Mouse (Mus musculus) testis, adult 2 months (tissue): Measurements from ENCODE around the gene Rnft1. TPM values are rescaled to one million over a fixed set of nuclear protein-coding genes. Genes with fewer than 3 reads are reported as not detected.
"Not testable (repeated sequence)": the region's sequence is repeated elsewhere in the genome, so short reads cannot be mapped to it uniquely, and the experiment has no call there.

ENCODE experiments used
- H3K27ac ChIP-seq: fragments of 200-500 bp; 2 replicates; pipeline ENCODE4 v1.5.1; 2012; ENCODE audit warnings: low read depth, low read length; ENCODE audit not compliant: control insufficient read depth, insufficient read depth
- H3K27me3 ChIP-seq: fragments of 200-500 bp; 2 replicates; pipeline ENCODE4 v1.6.1; 2012; ENCODE audit warnings: mild to moderate bottlenecking, low read length, moderate library complexity; ENCODE audit not compliant: control insufficient read depth, insufficient read depth
- H3K36me3 ChIP-seq: fragments of 200-500 bp; 2 replicates; pipeline ENCODE4 v1.6.1; 2012; ENCODE audit warnings: mild to moderate bottlenecking, low read length; ENCODE audit not compliant: control insufficient read depth, insufficient read depth
- H3K4me1 ChIP-seq: fragments of 200-500 bp; 2 replicates; pipeline ENCODE4 v1.6.1; 2012; ENCODE audit warnings: low read length; ENCODE audit not compliant: control insufficient read depth, insufficient read depth
- H3K4me3 ChIP-seq: fragments of 200-500 bp; 2 replicates; pipeline ENCODE4 v1.5.1; 2012; ENCODE audit warnings: low read depth, mild to moderate bottlenecking, low read length, moderate library complexity, mixed read lengths; ENCODE audit not compliant: control insufficient read depth
- CTCF ChIP-seq: fragments of 200-500 bp; IDR thresholded peaks from 2 replicates; pipeline ENCODE4 v1.5.1; 2012; ENCODE audit warnings: low read depth, mild to moderate bottlenecking, inconsistent platforms, low read length, moderate library complexity; ENCODE audit not compliant: control insufficient read depth, insufficient read depth, insufficient replicate concordance
- POLR2A ChIP-seq: fragments of 200-500 bp; IDR thresholded peaks from 2 replicates; pipeline ENCODE4 v1.6.1; 2012; ENCODE audit warnings: low read depth, mild to moderate bottlenecking, inconsistent platforms, low read length, moderate library complexity; ENCODE audit not compliant: control insufficient read depth
- polyA plus RNA-seq: library from polyadenylated mRNA; depleted of rRNA; stranded (reverse); fragments of >200 nt; gene quantifications from 2 replicates; pipeline ENCODE4 v1.2.3, GENCODE M21; 2012

Rnft1 gene
- polyA plus RNA-seq, 1 experiment, result 25.1 TPM

- H3K4me1 ChIP-seq, result no peaks in the 10 kb centered on the region
- H3K36me3 ChIP-seq, result no peaks in the 10 kb centered on the region; the same call in 1 of the 2 replicates
- no peaks in the 10 kb centered on the region for H3K27me3 ChIP-seq
- no peak overlapping the region for H3K27ac ChIP-seq
- no peak for TF ChIP-seq POLR2A
- TF ChIP-seq CTCF, result no peak
- H3K4me3 ChIP-seq, result no peak overlapping the region
Measured at GRCm38 (mm10) chr11:86517229-86517628, 32.8 kb downstream of the Rnft1 start.

DNA sequence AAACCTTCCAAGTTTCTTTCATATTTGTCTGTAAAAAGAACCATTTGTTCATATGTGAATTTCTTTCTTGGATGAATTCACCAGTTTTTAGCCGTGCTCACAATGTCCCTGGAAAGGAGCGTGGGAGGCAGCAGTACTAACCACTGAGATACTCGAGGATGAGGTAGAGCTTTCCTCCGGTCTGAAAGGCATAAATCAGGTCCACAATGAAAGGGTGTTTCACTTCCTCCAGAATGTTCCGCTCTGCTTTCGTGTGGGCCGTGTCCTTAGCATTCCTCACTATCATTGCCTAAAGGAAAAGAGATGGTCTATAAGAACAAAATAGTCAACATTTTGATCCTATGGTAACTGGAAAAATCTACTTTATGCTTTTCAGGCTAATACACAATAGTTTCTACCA is 35.3 kb downstream of the Rnft1 start:
- Histone ChIP-seq H3K27me3 (no peaks in the 10 kb centered on the region), H3K36me3 (peaks cover 4% of the 10 kb centered on the region)
- TF ChIP-seq POLR2A (no peak), CTCF (no peak)

GRCm38 (mm10) chr11:86527528-86527927 is 43.1 kb downstream of the Rnft1 start:
- no peaks in the 10 kb centered on the region for H3K4me1 ChIP-seq
- peaks cover 2% of the 10 kb centered on the region for H3K36me3 ChIP-seq
- no peak overlapping the region for H3K27ac ChIP-seq
- H3K27me3 ChIP-seq, result no peaks in the 10 kb centered on the region
- TF ChIP-seq POLR2A (no peak), CTCF (no peak)
- H3K4me3 ChIP-seq, result no peak overlapping the region

More for the DNA sequence above, 35.3 kb downstream of the Rnft1 start:
- Histone ChIP-seq H3K4me1 (no peaks in the 10 kb centered on the region), H3K27ac (no peak overlapping the region), H3K4me3 (no peak overlapping the region)

GRCm38 (mm10) chr11:86532834-86533233 is 48.4 kb downstream of the Rnft1 start:
- H3K27ac ChIP-seq, result no peak overlapping the region
- TF ChIP-seq CTCF (no peak), POLR2A (no peak)
- no peaks in the 10 kb centered on the region for H3K27me3 ChIP-seq
- no peak overlapping the region for H3K4me3 ChIP-seq
- no peaks in the 10 kb centered on the region for H3K4me1 ChIP-seq
- peaks cover 1% of the 10 kb centered on the region; the same call in 1 of the 2 replicates for H3K36me3 ChIP-seq

GRCm38 (mm10) chr11:86533302-86533701 is 48.8 kb downstream of the Rnft1 start:
- H3K36me3 ChIP-seq, H3K4me1 ChIP-seq, H3K27me3 ChIP-seq, H3K4me3 ChIP-seq, H3K27ac ChIP-seq: not testable (repeated sequence)

DNA sequence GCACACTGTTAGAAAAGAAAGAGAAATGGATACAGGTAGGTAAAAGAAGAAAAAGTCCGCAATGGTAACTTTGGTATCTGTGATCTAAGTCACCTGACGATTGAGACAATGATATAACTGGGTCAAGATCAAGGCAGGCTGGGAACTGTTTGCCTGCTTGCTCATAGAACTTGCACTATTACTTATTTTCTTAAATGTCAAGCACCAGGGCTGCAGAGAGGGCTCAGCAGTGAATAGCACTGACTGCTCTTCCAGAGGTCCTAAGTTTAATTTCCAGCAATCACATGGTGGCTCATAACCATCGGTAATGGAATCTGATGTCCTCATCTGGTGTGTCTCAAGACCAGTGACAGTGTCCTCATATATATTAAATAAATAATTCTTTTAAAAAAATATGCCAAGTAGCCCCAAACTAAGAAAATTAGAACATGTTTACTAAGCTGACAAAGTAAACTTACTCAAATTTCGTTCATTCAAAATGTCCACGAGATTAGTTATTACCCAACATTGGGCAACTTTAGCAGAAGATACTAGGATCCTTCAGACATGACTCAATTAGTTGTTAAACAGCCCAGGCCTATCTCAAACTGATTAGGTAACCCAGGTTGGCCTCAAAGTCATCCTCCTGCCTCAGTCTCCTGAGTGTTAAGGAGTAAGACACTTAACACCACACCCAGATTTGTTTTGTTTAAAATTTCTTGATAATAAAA is 49.9 kb downstream of the Rnft1 start:
- TF ChIP-seq POLR2A, result no peak
- TF ChIP-seq CTCF, result no peak
- no peak overlapping the region for H3K4me3 ChIP-seq
- no peaks in the 10 kb centered on the region for H3K4me1 ChIP-seq
- H3K27ac ChIP-seq, result no peak overlapping the region
- H3K27me3 ChIP-seq, result no peaks in the 10 kb centered on the region
- H3K36me3 ChIP-seq, result peaks cover 1% of the 10 kb centered on the region; the same call in 1 of the 2 replicates

DNA sequence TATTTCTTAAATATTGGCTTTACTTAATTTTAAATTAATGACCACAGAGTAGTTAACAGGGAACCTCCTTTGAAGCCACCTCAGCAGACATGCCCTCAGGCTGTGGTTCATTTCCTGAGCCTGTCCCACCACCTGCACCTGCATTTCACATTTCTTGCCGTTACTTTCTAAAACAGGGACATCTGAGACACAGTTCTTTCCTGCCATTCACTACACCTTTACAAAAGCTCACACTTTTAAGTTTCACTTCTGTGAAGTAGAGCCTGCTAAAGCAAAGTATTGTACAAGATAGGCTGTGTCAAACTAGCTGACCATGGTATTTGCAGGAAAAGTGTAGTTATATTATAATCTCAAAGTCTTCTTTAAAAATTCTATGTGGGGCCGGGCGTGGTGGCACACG is 54.3 kb downstream of the Rnft1 start:
- TF ChIP-seq POLR2A, result no peak
- TF ChIP-seq CTCF, result no peak
- Histone ChIP-seq H3K27me3 (no peaks in the 10 kb centered on the region), H3K36me3 (peaks cover 1% of the 10 kb centered on the region; the same call in 1 of the 2 replicates)

More for the DNA sequence above, 54.3 kb downstream of the Rnft1 start:
- H3K4me1 ChIP-seq, result peaks cover under 1% of the 10 kb centered on the region; the same call in 1 of the 2 replicates
- no peak overlapping the region for H3K4me3 ChIP-seq
- no peak overlapping the region for H3K27ac ChIP-seq
